Mouse (Mus musculus) hindbrain, embryonic 10.5 days (tissue): ENCODE results near the gene Xylt1. TPM values are rescaled to one million over a fixed set of nuclear protein-coding genes. Genes with fewer than 3 reads are reported as not detected.

Source experiments
- DNase-seq: peaks from one replicate; pipeline ENCODE4 v3.0.0-alpha.2; 2017; ENCODE audit warnings: low spot score
- H3K27ac ChIP-seq: fragments of 300-500 bp; sonication (generic); 2 replicates; pipeline ENCODE4 v1.5.1; 2016; ENCODE audit warnings: mild to moderate bottlenecking, moderate library complexity
- H3K27me3 ChIP-seq: fragments of 300-500 bp; sonication (generic); 2 replicates; pipeline ENCODE4 v1.6.1; 2016; ENCODE audit warnings: mild to moderate bottlenecking; ENCODE audit not compliant: poor library complexity, insufficient read depth, severe bottlenecking
- H3K36me3 ChIP-seq: fragments of 300-500 bp; sonication (generic); 2 replicates; pipeline ENCODE4 v1.6.1; 2016; ENCODE audit warnings: mild to moderate bottlenecking, moderate library complexity
- H3K4me1 ChIP-seq: fragments of 300-500 bp; sonication (generic); replicated peaks from 2 replicates; pipeline ENCODE4 v1.6.1; 2016; ENCODE audit warnings: mild to moderate bottlenecking
- H3K4me3 ChIP-seq: fragments of 300-500 bp; sonication (generic); 2 replicates; pipeline ENCODE4 v1.5.1; 2016; ENCODE audit warnings: mild to moderate bottlenecking, moderate library complexity
- H3K9me3 ChIP-seq: fragments of 300-500 bp; sonication (generic); 2 replicates; pipeline ENCODE4 v1.6.1; 2016; ENCODE audit warnings: mild to moderate bottlenecking, moderate library complexity
- WGBS: fragments of 180-500 bp; shearing (Covaris S2); methylation state at CpG from one replicate; pipeline ENCODE4 v1.1.7; 2016; 5-methylcytosine and 5-hydroxymethylcytosine counted together
- polyA plus RNA-seq: library from polyadenylated mRNA; unstranded; fragments of >200 nt; fragmentation: Nextera tagmentation; extraction: Ambion mirVana; gene quantifications from 2 replicates; pipeline ENCODE4 v1.2.1, GENCODE M21; 2016

The Xylt1 gene
- polyA plus RNA-seq, 1 experiment from 2014 or later: 1.4 TPM

GRCm38 (mm10) chr7:117699343-117699985 is 318.7 kb downstream of the Xylt1 start:
- no peaks in the 10 kb centered on the region for H3K36me3 ChIP-seq
- no peak for DNase-seq
- H3K27me3 ChIP-seq: no peaks in the 10 kb centered on the region
- no peak overlapping the region for H3K27ac ChIP-seq
- H3K9me3 ChIP-seq: no peaks in the 10 kb centered on the region
- peaks cover 10% of the 10 kb centered on the region for H3K4me1 ChIP-seq
- 73% methylated on average over 4 of the region's 4 CpGs for WGBS
- no peak overlapping the region for H3K4me3 ChIP-seq

GRCm38 (mm10) chr7:117700066-117700465 is 319.3 kb downstream of the Xylt1 start:
- Histone ChIP-seq H3K36me3 (no peaks in the 10 kb centered on the region), H3K4me3 (no peak overlapping the region), H3K9me3 (no peaks in the 10 kb centered on the region), H3K27ac (no peak overlapping the region), H3K4me1 (peaks cover 10% of the 10 kb centered on the region), H3K27me3 (no peaks in the 10 kb centered on the region)
- DNase-seq: no peak
- WGBS: 87% methylated on average over 6 of the region's 6 CpGs

- peaks cover 5% of the 10 kb centered on the region for H3K4me1 ChIP-seq
- no peaks in the 10 kb centered on the region for H3K36me3 ChIP-seq
- DNase-seq: no peak
- WGBS: 57% methylated on average over 10 of the region's 10 CpGs
- H3K27ac ChIP-seq: no peak overlapping the region
- H3K4me3 ChIP-seq: no peak overlapping the region
- no peaks in the 10 kb centered on the region for H3K27me3 ChIP-seq
- H3K9me3 ChIP-seq: no peaks in the 10 kb centered on the region
These were observed 329.3 kb downstream of the Xylt1 start for GRCm38 (mm10) chr7:117709901-117710607.

GRCm38 (mm10) chr7:117716876-117717408 is 336.2 kb downstream of the Xylt1 start:
- Histone ChIP-seq H3K4me1 (no peaks in the 10 kb centered on the region), H3K27ac (no peak overlapping the region), H3K4me3 (no peak overlapping the region), H3K9me3 (no peaks in the 10 kb centered on the region), H3K27me3 (no peaks in the 10 kb centered on the region), H3K36me3 (no peaks in the 10 kb centered on the region)
- 86% methylated on average over 5 of the region's 5 CpGs for WGBS
- DNase-seq: no peak

GRCm38 (mm10) chr7:117720426-117720825 is 339.6 kb downstream of the Xylt1 start:
- H3K27me3 ChIP-seq: no peaks in the 10 kb centered on the region
- no peaks in the 10 kb centered on the region for H3K36me3 ChIP-seq
- DNase-seq: no peak
- 75% methylated on average over 6 of the region's 6 CpGs for WGBS
- H3K9me3 ChIP-seq: peaks cover 7% of the 10 kb centered on the region; the same call in 1 of the 2 replicates
- H3K4me3 ChIP-seq: no peak overlapping the region
- H3K4me1 ChIP-seq: no peaks in the 10 kb centered on the region
- no peak overlapping the region for H3K27ac ChIP-seq
